Mouse (Mus musculus): ENCODE measurements around the gene Bsn. TPM values are rescaled to one million over a fixed set of nuclear protein-coding genes. Genes with fewer than 3 reads are reported as not detected.
"Not testable (repeated sequence)": the region's sequence is repeated elsewhere in the genome, so short reads cannot be mapped to it uniquely, and the experiment has no call there.

Bsn gene
- polyA plus RNA-seq, 1 experiment from 2014 or later, result 0.76 TPM

DNA sequence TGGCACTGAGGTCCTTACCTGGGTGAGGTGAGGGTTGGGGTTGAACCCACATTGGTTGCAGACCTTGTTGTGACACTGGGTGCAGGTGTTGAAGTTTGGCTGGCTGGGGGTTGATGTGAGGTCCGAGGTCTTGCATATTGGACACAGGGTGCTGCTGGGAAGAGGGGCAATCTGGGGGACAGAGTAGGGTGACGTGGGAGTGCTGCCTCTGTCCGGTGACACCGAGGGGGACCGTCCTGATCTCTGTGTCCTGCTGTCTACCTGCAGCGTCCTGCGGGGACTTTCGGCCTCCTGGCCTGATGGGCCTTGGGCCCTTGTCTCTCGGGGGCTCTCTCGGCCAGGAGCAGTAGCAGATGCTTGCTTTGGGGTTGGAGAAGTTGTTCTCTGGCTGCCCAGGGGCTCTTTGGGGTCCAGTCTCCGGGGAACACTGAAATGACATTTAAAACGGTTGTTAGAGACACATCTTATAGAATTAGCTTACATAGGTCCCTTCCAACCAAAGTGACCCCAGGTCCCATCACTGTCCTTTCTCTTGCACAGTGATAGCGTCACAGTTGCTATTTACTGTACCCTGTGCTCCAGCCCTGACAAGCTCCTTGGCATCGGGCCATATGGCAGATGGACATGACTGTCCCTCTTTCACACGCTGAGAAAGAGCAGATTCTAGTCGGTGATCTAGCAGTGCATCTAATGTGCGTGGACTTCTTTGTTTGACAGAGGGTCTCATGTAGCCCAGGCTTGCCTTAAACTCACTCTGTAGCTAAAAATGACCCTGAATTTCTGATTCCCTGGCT lies 50.8 kb downstream of the Bsn start:
- Histone ChIP-seq H3K27me3 (ENCODE audit: control insufficient read depth, insufficient read depth, low read length) (no peaks in the 10 kb centered on the region), H3K9ac (ENCODE audit: low read depth, low read length) (no peak overlapping the region), H3K9me3 (ENCODE audit: control insufficient read depth, low read length) (peaks cover 4% of the 10 kb centered on the region; the same call in 1 of the 2 replicates), H3K4me1 (ENCODE audit: control insufficient read depth, insufficient read depth, low read length) (no peaks in the 10 kb centered on the region), H3K4me2 (replicated peaks; ENCODE audit: low read depth, low read length) (no peak overlapping the region), H3K27ac (ENCODE audit: low read depth, low read length) (no peak overlapping the region), H3K36me3 (ENCODE audit: control insufficient read depth, insufficient read depth, low read length) (no peaks in the 10 kb centered on the region), H3K4me3 (ENCODE audit: low read length) (no peak overlapping the region)
- ATAC-seq (ENCODE audit: low FRiP score, low TSS enrichment), result no peak
- WGBS, result 88% methylated on average over 17 of the region's 17 CpGs

- no peaks in the 10 kb centered on the region for H3K4me1 ChIP-seq (ENCODE audit: control insufficient read depth, insufficient read depth, low read length)
- no peaks in the 10 kb centered on the region for H3K36me3 ChIP-seq (ENCODE audit: control insufficient read depth, insufficient read depth, low read length)
- ATAC-seq (ENCODE audit: low FRiP score, low TSS enrichment), result no peak
- WGBS, result 73% methylated on average over 6 of the region's 6 CpGs
- no peak overlapping the region for H3K9ac ChIP-seq (ENCODE audit: low read depth, low read length)
- no peak overlapping the region for H3K4me2 ChIP-seq (replicated peaks; ENCODE audit: low read depth, low read length)
- no peak overlapping the region for H3K4me3 ChIP-seq (ENCODE audit: low read length)
- H3K27ac ChIP-seq (ENCODE audit: low read depth, low read length), result no peak overlapping the region
- peaks cover 4% of the 10 kb centered on the region; the same call in 1 of the 2 replicates for H3K9me3 ChIP-seq (ENCODE audit: control insufficient read depth, low read length)
- no peaks in the 10 kb centered on the region for H3K27me3 ChIP-seq (ENCODE audit: control insufficient read depth, insufficient read depth, low read length)
These were observed 52.1 kb downstream of the Bsn start for GRCm38 (mm10) chr9:108138118-108138517.

- WGBS, result 40% methylated on average over 17 of the region's 17 CpGs
- Histone ChIP-seq H3K9ac (ENCODE audit: low read depth, low read length) (no peak overlapping the region), H3K4me3 (ENCODE audit: low read length) (no peak overlapping the region), H3K4me2 (replicated peaks; ENCODE audit: low read depth, low read length) (no peak overlapping the region), H3K4me1 (ENCODE audit: control insufficient read depth, insufficient read depth, low read length) (no peaks in the 10 kb centered on the region), H3K36me3 (ENCODE audit: control insufficient read depth, insufficient read depth, low read length) (no peaks in the 10 kb centered on the region), H3K27me3 (ENCODE audit: control insufficient read depth, insufficient read depth, low read length) (no peaks in the 10 kb centered on the region), H3K27ac (ENCODE audit: low read depth, low read length) (no peak overlapping the region), H3K9me3 (ENCODE audit: control insufficient read depth, low read length) (no peaks in the 10 kb centered on the region)
- ATAC-seq (ENCODE audit: low FRiP score, low TSS enrichment), result no peak
These were observed 52.7 kb downstream of the Bsn start for GRCm38 (mm10) chr9:108137523-108137922.

- Histone ChIP-seq H3K36me3 (ENCODE audit: control insufficient read depth, insufficient read depth, low read length) (no peaks in the 10 kb centered on the region), H3K9ac (ENCODE audit: low read depth, low read length) (no peak overlapping the region), H3K4me1 (ENCODE audit: control insufficient read depth, insufficient read depth, low read length) (no peaks in the 10 kb centered on the region), H3K4me2 (replicated peaks; ENCODE audit: low read depth, low read length) (no peak overlapping the region), H3K27me3 (ENCODE audit: control insufficient read depth, insufficient read depth, low read length) (no peaks in the 10 kb centered on the region), H3K4me3 (ENCODE audit: low read length) (no peak overlapping the region), H3K27ac (ENCODE audit: low read depth, low read length) (no peak overlapping the region), H3K9me3 (ENCODE audit: control insufficient read depth, low read length) (no peaks in the 10 kb centered on the region)
- 82% methylated on average over 6 of the region's 6 CpGs for WGBS
- ATAC-seq (ENCODE audit: low FRiP score, low TSS enrichment), result no peak
These were observed 53.2 kb downstream of the Bsn start for GRCm38 (mm10) chr9:108136930-108137462.

DNA sequence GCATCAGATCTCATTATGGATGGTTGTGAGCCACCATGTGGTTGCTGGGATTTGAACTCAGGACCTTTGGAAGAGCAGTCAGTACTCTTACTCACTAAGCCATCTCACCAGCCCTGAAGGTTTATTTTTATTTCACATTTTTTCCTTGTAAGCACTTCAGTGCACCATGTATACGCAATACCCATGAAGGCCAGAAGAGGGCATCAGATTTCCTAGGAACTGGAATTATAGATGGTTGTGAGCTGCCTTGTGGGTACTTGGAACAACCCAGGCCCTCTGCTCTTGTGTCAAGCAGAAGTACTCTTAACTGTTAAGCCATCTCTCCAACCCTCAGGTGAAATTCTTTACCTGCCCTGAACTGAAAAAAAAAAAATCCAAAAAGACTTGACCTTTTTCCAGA lies 54.0 kb downstream of the Bsn start:
- Histone ChIP-seq H3K4me1 (ENCODE audit: control insufficient read depth, insufficient read depth, low read length) (no peaks in the 10 kb centered on the region), H3K4me2 (replicated peaks; ENCODE audit: low read depth, low read length) (no peak overlapping the region), H3K27me3 (ENCODE audit: control insufficient read depth, insufficient read depth, low read length) (no peaks in the 10 kb centered on the region), H3K9me3 (ENCODE audit: control insufficient read depth, low read length) (no peaks in the 10 kb centered on the region), H3K36me3 (ENCODE audit: control insufficient read depth, insufficient read depth, low read length) (no peaks in the 10 kb centered on the region), H3K4me3 (ENCODE audit: low read length) (no peak overlapping the region), H3K9ac (ENCODE audit: low read depth, low read length) (no peak overlapping the region), H3K27ac (ENCODE audit: low read depth, low read length) (no peak overlapping the region)
- no peak for ATAC-seq (ENCODE audit: low FRiP score, low TSS enrichment)
- WGBS, result 33% methylated on average over 1 of the region's 1 CpGs

DNA sequence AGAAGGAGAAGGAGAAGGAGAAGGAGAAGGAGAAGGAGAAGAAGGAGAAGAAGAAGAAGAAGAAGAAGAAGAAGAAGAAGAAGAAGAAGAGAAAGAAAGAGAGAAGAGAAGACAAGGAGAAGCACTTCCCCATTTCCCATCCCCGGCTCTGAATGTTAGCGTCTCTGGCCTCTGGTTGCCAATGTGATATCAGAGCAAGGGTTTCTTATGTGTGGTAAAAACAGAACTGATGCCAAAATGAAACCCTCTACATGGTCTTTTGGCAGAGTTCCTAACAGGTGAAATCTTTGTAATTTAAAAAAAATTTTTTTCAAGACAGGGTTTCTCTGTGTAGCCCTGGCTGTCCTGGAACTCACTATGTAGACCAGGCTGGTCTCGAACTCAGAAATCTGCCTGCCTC lies 54.5 kb downstream of the Bsn start:
- 98% methylated on average over 3 of the region's 3 CpGs for WGBS
- ATAC-seq (ENCODE audit: low FRiP score, low TSS enrichment); H3K4me3 ChIP-seq (ENCODE audit: low read length); H3K27me3 ChIP-seq (ENCODE audit: control insufficient read depth, insufficient read depth, low read length); H3K9ac ChIP-seq (ENCODE audit: low read depth, low read length); H3K27ac ChIP-seq (ENCODE audit: low read depth, low read length); H3K9me3 ChIP-seq (ENCODE audit: control insufficient read depth, low read length); H3K36me3 ChIP-seq (ENCODE audit: control insufficient read depth, insufficient read depth, low read length); H3K4me1 ChIP-seq (ENCODE audit: control insufficient read depth, insufficient read depth, low read length); H3K4me2 ChIP-seq (replicated peaks; ENCODE audit: low read depth, low read length): not testable (repeated sequence)

DNA sequence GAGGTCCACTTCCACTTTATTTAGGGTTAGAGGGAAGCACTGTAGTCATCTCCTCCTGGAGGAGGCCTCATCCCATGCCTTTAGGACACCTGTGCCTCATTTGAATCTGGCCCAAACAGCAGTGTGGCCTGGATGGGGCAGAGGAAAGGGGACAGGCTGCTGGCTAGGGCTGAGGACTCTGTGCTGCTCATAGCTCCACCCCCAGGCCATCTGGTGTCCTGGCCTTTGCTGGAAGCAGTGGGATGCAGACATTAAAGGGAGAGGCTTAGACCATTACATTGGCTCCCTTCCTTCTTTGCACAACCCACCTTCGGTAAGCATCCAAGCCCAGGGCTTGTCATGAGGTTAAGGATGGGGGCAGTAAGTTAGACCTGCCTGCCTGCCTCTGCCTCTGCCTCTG lies 56.7 kb downstream of the Bsn start:
- no peak overlapping the region for H3K4me3 ChIP-seq (ENCODE audit: low read length)
- no peak overlapping the region for H3K27ac ChIP-seq (ENCODE audit: low read depth, low read length)
- H3K27me3 ChIP-seq (ENCODE audit: control insufficient read depth, insufficient read depth, low read length), result no peaks in the 10 kb centered on the region
- no peak overlapping the region for H3K9ac ChIP-seq (ENCODE audit: low read depth, low read length)
- WGBS, result 33% methylated on average over 1 of the region's 1 CpGs
- no peak for ATAC-seq (ENCODE audit: low FRiP score, low TSS enrichment)
- H3K9me3 ChIP-seq (ENCODE audit: control insufficient read depth, low read length), result no peaks in the 10 kb centered on the region
- H3K4me1 ChIP-seq (ENCODE audit: control insufficient read depth, insufficient read depth, low read length), result no peaks in the 10 kb centered on the region
- H3K4me2 ChIP-seq (replicated peaks; ENCODE audit: low read depth, low read length), result no peak overlapping the region
- no peaks in the 10 kb centered on the region for H3K36me3 ChIP-seq (ENCODE audit: control insufficient read depth, insufficient read depth, low read length)

DNA sequence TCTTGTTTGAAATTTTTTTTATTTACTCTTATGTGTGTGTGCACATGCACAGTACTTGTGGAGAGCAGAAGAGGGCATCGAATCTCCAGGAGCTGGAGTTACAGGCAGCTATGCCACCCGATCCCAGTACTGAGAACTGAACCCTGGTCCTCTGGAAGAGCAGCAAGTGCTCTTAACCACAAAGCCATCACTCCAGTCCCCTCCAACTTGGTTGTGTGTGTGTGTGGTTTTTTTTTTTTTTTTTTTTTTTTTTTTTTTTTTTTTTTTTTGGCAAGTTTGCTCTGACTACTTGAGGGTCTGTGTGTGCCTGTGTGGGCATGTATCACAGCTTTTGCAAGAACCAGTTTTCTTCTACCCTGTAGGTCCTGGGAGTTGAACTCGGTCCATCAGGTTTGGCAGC lies 57.8 kb downstream of the Bsn start:
- no peaks in the 10 kb centered on the region for H3K36me3 ChIP-seq (ENCODE audit: control insufficient read depth, insufficient read depth, low read length)
- H3K27me3 ChIP-seq (ENCODE audit: control insufficient read depth, insufficient read depth, low read length), result no peaks in the 10 kb centered on the region
- ATAC-seq (ENCODE audit: low FRiP score, low TSS enrichment), result no peak
- no peak overlapping the region for H3K9ac ChIP-seq (ENCODE audit: low read depth, low read length)
- 87% methylated on average over 3 of the region's 3 CpGs for WGBS
- H3K4me1 ChIP-seq (ENCODE audit: control insufficient read depth, insufficient read depth, low read length), result no peaks in the 10 kb centered on the region
- no peak overlapping the region for H3K4me2 ChIP-seq (replicated peaks; ENCODE audit: low read depth, low read length)
- H3K9me3 ChIP-seq (ENCODE audit: control insufficient read depth, low read length), result no peaks in the 10 kb centered on the region
- H3K4me3 ChIP-seq (ENCODE audit: low read length), result no peak overlapping the region
- no peak overlapping the region for H3K27ac ChIP-seq (ENCODE audit: low read depth, low read length)

GRCm38 (mm10) chr9:108131502-108131901 lies 58.7 kb downstream of the Bsn start:
- ATAC-seq (ENCODE audit: low FRiP score, low TSS enrichment), result no peak
- H3K36me3 ChIP-seq (ENCODE audit: control insufficient read depth, insufficient read depth, low read length), result no peaks in the 10 kb centered on the region
- no peaks in the 10 kb centered on the region for H3K4me1 ChIP-seq (ENCODE audit: control insufficient read depth, insufficient read depth, low read length)
- 88% methylated on average over 5 of the region's 5 CpGs for WGBS
- no peaks in the 10 kb centered on the region for H3K27me3 ChIP-seq (ENCODE audit: control insufficient read depth, insufficient read depth, low read length)
- no peak overlapping the region for H3K4me3 ChIP-seq (ENCODE audit: low read length)
- H3K9ac ChIP-seq (ENCODE audit: low read depth, low read length), result no peak overlapping the region
- H3K27ac ChIP-seq (ENCODE audit: low read depth, low read length), result no peak overlapping the region
- no peak overlapping the region for H3K4me2 ChIP-seq (replicated peaks; ENCODE audit: low read depth, low read length)
- H3K9me3 ChIP-seq (ENCODE audit: control insufficient read depth, low read length), result no peaks in the 10 kb centered on the region
